Mouse (Mus musculus) cerebellum, adult 2 months (tissue): ENCODE data around the gene Wdr43.

ENCODE experiments used
- CTCF ChIP-seq: fragments of 200-500 bp; IDR thresholded peaks from 2 replicates; pipeline ENCODE4 v1.5.1; 2011; ENCODE audit warnings: low read depth, mild to moderate bottlenecking, control low read depth, low read length, moderate library complexity, borderline replicate concordance; ENCODE audit not compliant: insufficient read depth
- POLR2A ChIP-seq: fragments of 200-500 bp; IDR thresholded peaks from 2 replicates; pipeline ENCODE4 v1.6.1; 2011; ENCODE audit warnings: low read length, control low read depth, borderline replicate concordance; ENCODE audit not compliant: insufficient read depth

- TF ChIP-seq POLR2A (no peak), CTCF (no peak)
Observed at GRCm38 (mm10) chr17:71683281-71683680, 67.6 kb downstream of the Wdr43 start.
